Mouse (Mus musculus) heart, embryonic 13.5 days (tissue): ENCODE results near the gene Slc22a3. TPM values are rescaled to one million over a fixed set of nuclear protein-coding genes. Genes with fewer than 3 reads are reported as not detected.

Experiments used
- ATAC-seq: fragments of 200-750 bp; cut with Nextera tagmentation; 2 replicates; pipeline ENCODE4 v1.8.0; 2017; ENCODE audit warnings: moderate TSS enrichment; ENCODE audit not compliant: insufficient number of reproducible peaks, low FRiP score, low TSS enrichment; ENCODE audit errors: extremely low read depth
- H3K27ac ChIP-seq: fragments of 300-500 bp; sonication (generic); replicated peaks from 2 replicates; pipeline ENCODE4 v1.5.1; 2015; ENCODE audit warnings: moderate library complexity, mild to moderate bottlenecking, inconsistent platforms
- H3K27me3 ChIP-seq: fragments of 300-500 bp; sonication (generic); replicated peaks from 2 replicates; pipeline ENCODE4 v1.6.1; 2015; ENCODE audit warnings: mild to moderate bottlenecking, inconsistent platforms
- H3K36me3 ChIP-seq: fragments of 300-500 bp; sonication (generic); 2 replicates; pipeline ENCODE4 v1.6.1; 2015; ENCODE audit warnings: mild to moderate bottlenecking, inconsistent platforms
- H3K4me1 ChIP-seq: fragments of 300-500 bp; sonication (generic); 2 replicates; pipeline ENCODE4 v1.6.1; 2015; ENCODE audit warnings: inconsistent platforms
- H3K4me2 ChIP-seq: fragments of 300-500 bp; sonication (generic); 2 replicates; pipeline ENCODE4 v1.6.1; 2015; ENCODE audit warnings: inconsistent platforms, mild to moderate bottlenecking, moderate library complexity
- H3K4me3 ChIP-seq: fragments of 300-500 bp; sonication (generic); 2 replicates; pipeline ENCODE4 v1.5.1; 2015; ENCODE audit warnings: moderate library complexity, mild to moderate bottlenecking, inconsistent platforms
- H3K9ac ChIP-seq: fragments of 300-500 bp; sonication (generic); 2 replicates; pipeline ENCODE4 v1.6.1; 2015; ENCODE audit warnings: inconsistent platforms, mild to moderate bottlenecking, moderate library complexity
- H3K9me3 ChIP-seq: fragments of 300-500 bp; sonication (generic); 2 replicates; pipeline ENCODE4 v1.6.1; 2016; ENCODE audit warnings: inconsistent platforms
- WGBS: fragments of 180-500 bp; shearing (Covaris S2); methylation state at CpG from one replicate; pipeline ENCODE4 v1.1.7; 2015; ENCODE audit warnings: mixed read lengths; 5-methylcytosine and 5-hydroxymethylcytosine counted together
- polyA plus RNA-seq: library from polyadenylated mRNA; unstranded; fragments of >200 nt; fragmentation: Nextera tagmentation; extraction: Ambion mirVana; gene quantifications from 2 replicates; pipeline ENCODE4 v1.2.1, GENCODE M21; 2015

Slc22a3 gene
- polyA plus RNA-seq, 1 experiment from 2014 or later: 0.36 TPM

GRCm38 (mm10) chr17:12466501-12467000 lies 41.0 kb downstream of the Slc22a3 start:
- H3K4me2 ChIP-seq: no peak overlapping the region
- H3K9ac ChIP-seq: no peak overlapping the region
- H3K27ac ChIP-seq: no peak overlapping the region
- H3K27me3 ChIP-seq: peaks cover 15% of the 10 kb centered on the region; the same call in 1 of the 2 replicates
- peaks cover 10% of the 10 kb centered on the region for H3K4me1 ChIP-seq
- WGBS: 69% methylated on average over 4 of the region's 4 CpGs
- no peaks in the 10 kb centered on the region for H3K36me3 ChIP-seq
- no peak for ATAC-seq
- no peak overlapping the region for H3K4me3 ChIP-seq
- peaks cover 1% of the 10 kb centered on the region for H3K9me3 ChIP-seq

DNA sequence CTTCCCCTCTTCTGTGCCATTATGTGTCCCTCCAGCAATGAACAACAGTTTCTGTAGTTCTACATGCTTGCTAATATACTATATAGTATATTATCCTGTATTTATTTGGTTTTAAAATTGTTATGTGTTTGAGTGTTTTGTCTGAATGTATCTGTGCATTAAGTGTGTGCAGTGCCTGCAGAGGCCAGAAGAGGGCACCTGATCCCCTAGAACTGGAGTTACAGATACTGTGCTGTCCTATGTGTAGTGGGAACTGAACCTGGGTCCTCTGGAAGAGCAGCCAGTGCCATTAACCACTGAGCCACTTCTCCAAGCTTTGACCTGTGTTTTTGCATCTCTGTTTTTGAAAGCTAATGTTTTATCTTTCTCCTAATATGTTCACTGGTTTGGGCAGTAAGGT lies 46.3 kb downstream of the Slc22a3 start:
- Histone ChIP-seq H3K27me3 (peaks cover 7% of the 10 kb centered on the region; the same call in 1 of the 2 replicates), H3K4me3 (no peak overlapping the region), H3K9me3 (peaks cover 5% of the 10 kb centered on the region), H3K4me1 (0 out of 2 replicates have a peak, but pooled peaks cover 2% of the 10 kb centered on the region), H3K27ac (no peak overlapping the region), H3K36me3 (no peaks in the 10 kb centered on the region), H3K4me2 (no peak overlapping the region), H3K9ac (no peak overlapping the region)
- no peak for ATAC-seq

- Histone ChIP-seq H3K9me3 (no peaks in the 10 kb centered on the region), H3K36me3 (no peaks in the 10 kb centered on the region), H3K4me3 (no peak overlapping the region), H3K4me1 (peaks cover 20% of the 10 kb centered on the region), H3K4me2 (no peak overlapping the region), H3K9ac (no peak overlapping the region), H3K27me3 (no peaks in the 10 kb centered on the region), H3K27ac (no peak overlapping the region)
- 70% methylated on average over 5 of the region's 5 CpGs for WGBS
- no peak for ATAC-seq
Observed at GRCm38 (mm10) chr17:12455143-12455790, 52.2 kb downstream of the Slc22a3 start.

- no peak overlapping the region for H3K9ac ChIP-seq
- H3K27ac ChIP-seq: no peak overlapping the region
- WGBS: 56% methylated on average over 6 of the region's 6 CpGs
- H3K36me3 ChIP-seq: no peaks in the 10 kb centered on the region
- H3K9me3 ChIP-seq: no peaks in the 10 kb centered on the region
- H3K27me3 ChIP-seq: no peaks in the 10 kb centered on the region
- H3K4me2 ChIP-seq: no peak overlapping the region
- H3K4me1 ChIP-seq: peaks cover 20% of the 10 kb centered on the region
- no peak overlapping the region for H3K4me3 ChIP-seq
- ATAC-seq: no peak
Observed at GRCm38 (mm10) chr17:12453691-12454090, 53.8 kb downstream of the Slc22a3 start.

DNA sequence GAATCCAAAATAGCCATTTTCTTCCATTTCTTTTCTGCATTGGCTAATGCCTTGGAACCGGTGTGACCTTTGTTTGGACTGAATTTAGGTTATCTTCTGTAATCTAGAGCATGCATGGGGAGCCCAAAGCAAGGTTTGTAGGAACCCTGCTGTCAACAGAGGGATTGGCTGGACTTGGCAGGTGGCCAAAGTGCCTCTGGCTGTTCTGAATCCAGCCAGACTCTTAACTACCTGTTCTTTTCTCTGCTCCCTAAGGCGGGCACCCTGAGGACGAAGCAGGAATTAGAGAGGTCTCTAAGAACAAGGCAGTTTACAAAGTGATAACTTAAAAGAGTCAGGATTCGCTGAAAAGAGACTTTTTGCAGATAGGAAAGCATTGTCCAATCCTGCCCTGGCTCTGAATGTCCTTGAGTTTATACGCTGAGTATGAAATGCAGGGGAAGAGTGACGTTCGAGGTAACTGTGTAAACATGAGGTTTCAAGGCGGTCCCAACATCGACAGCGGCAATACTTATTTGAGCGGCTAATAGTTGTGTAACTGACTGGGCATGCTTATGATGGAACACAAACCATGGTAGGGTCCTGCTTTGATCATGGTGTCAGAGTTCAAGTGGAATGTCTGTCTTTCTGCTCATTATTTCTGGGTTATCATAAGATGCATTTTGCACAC lies 54.5 kb downstream of the Slc22a3 start:
- H3K4me1 ChIP-seq: peaks cover 17% of the 10 kb centered on the region
- 58% methylated on average over 11 of the region's 11 CpGs for WGBS
- ATAC-seq: no peak

GRCm38 (mm10) chr17:12451234-12451633 lies 56.3 kb downstream of the Slc22a3 start:
- Histone ChIP-seq H3K36me3 (no peaks in the 10 kb centered on the region), H3K4me3 (no peak overlapping the region), H3K4me2 (no peak overlapping the region), H3K27ac (no peak overlapping the region), H3K9ac (peak overlapping the region; percentile 19; the same call in 1 of the 2 replicates), H3K27me3 (no peaks in the 10 kb centered on the region), H3K9me3 (no peaks in the 10 kb centered on the region), H3K4me1 (peaks cover 17% of the 10 kb centered on the region)
- 46% methylated on average over 4 of the region's 4 CpGs for WGBS
- no peak for ATAC-seq

More for the DNA sequence above, 54.5 kb downstream of the Slc22a3 start:
- no peak overlapping the region for H3K4me2 ChIP-seq
- H3K36me3 ChIP-seq: no peaks in the 10 kb centered on the region
- H3K9me3 ChIP-seq: no peaks in the 10 kb centered on the region
- no peak overlapping the region for H3K27ac ChIP-seq
- no peaks in the 10 kb centered on the region for H3K27me3 ChIP-seq
- H3K9ac ChIP-seq: no peak overlapping the region
- no peak overlapping the region for H3K4me3 ChIP-seq

- H3K9me3 ChIP-seq: peaks cover 7% of the 10 kb centered on the region; the same call in 1 of the 2 replicates
- H3K9ac ChIP-seq: no peak overlapping the region
- no peak overlapping the region for H3K4me2 ChIP-seq
- no peak overlapping the region for H3K4me3 ChIP-seq
- 11% methylated on average over 2 of the region's 2 CpGs for WGBS
- no peak for ATAC-seq
- H3K27ac ChIP-seq: no peak overlapping the region
- no peaks in the 10 kb centered on the region for H3K27me3 ChIP-seq
- H3K36me3 ChIP-seq: no peaks in the 10 kb centered on the region
- peaks cover 10% of the 10 kb centered on the region for H3K4me1 ChIP-seq
Observed at GRCm38 (mm10) chr17:12444561-12444960, 62.9 kb downstream of the Slc22a3 start.

GRCm38 (mm10) chr17:12437771-12438170 lies 69.7 kb downstream of the Slc22a3 start:
- ATAC-seq: no peak
- H3K9me3 ChIP-seq: peaks cover 7% of the 10 kb centered on the region; the same call in 1 of the 2 replicates
- no peaks in the 10 kb centered on the region for H3K36me3 ChIP-seq
- no peak overlapping the region for H3K27ac ChIP-seq
- H3K4me3 ChIP-seq: no peak overlapping the region
- H3K9ac ChIP-seq: no peak overlapping the region
- 78% methylated on average over 10 of the region's 10 CpGs for WGBS
- no peaks in the 10 kb centered on the region for H3K27me3 ChIP-seq
- no peaks in the 10 kb centered on the region for H3K4me1 ChIP-seq
- no peak overlapping the region for H3K4me2 ChIP-seq

DNA sequence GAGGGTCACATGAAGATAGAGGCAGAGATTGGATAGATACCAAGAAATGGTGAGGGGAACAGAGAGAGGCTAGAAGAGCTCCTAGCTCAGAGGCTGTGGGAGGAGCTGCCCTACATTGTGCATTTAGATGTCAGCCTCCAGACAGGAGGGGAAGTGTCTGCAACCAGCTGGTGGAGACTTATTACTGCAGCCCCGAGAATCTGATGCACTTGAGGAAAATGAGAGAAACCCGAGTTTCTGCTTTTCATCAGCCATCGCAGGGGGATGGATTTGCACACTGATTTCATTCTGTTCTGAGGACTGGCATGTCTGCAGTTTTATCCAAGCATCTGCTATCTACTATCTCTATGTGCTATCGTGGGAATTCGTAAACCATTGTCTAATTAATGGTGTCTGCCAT lies 75.8 kb downstream of the Slc22a3 start:
- no peaks in the 10 kb centered on the region for H3K9me3 ChIP-seq
- no peak overlapping the region for H3K4me2 ChIP-seq
- no peak overlapping the region for H3K4me3 ChIP-seq
- no peaks in the 10 kb centered on the region for H3K27me3 ChIP-seq
- 50% methylated on average over 5 of the region's 5 CpGs for WGBS
- ATAC-seq: no peak
- H3K27ac ChIP-seq: no peak overlapping the region
- H3K36me3 ChIP-seq: no peaks in the 10 kb centered on the region
- peaks cover 14% of the 10 kb centered on the region for H3K4me1 ChIP-seq
- H3K9ac ChIP-seq: no peak overlapping the region

- no peaks in the 10 kb centered on the region for H3K9me3 ChIP-seq
- H3K9ac ChIP-seq: no peak overlapping the region
- H3K4me3 ChIP-seq: no peak overlapping the region
- no peak overlapping the region for H3K4me2 ChIP-seq
- no peak overlapping the region for H3K27ac ChIP-seq
- no peaks in the 10 kb centered on the region for H3K27me3 ChIP-seq
- ATAC-seq: no peak
- H3K4me1 ChIP-seq: peaks cover 22% of the 10 kb centered on the region
- no peaks in the 10 kb centered on the region for H3K36me3 ChIP-seq
Observed at GRCm38 (mm10) chr17:12428369-12428768, 79.1 kb downstream of the Slc22a3 start.

DNA sequence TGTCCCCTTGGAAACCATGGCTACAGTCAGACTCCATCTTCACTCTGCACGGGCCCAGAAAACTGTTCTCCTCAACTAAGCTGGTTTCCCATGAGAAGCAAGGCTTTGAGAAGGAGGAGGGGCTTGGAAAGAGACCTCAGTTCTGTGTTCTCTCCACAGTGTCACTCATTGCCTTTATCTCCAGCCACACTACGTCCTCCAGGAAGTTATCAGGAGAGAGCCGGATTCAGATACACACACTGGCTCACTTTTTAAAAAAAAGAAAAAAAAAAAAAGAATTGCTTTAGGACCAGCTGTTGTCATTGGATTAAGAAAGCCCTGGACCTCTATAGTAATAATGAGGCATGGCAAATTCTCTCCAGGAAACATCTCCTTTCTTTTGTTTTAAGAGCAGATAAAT lies 80.3 kb downstream of the Slc22a3 start:
- no peaks in the 10 kb centered on the region for H3K36me3 ChIP-seq
- H3K9me3 ChIP-seq: no peaks in the 10 kb centered on the region
- ATAC-seq: no peak
- no peak overlapping the region for H3K4me3 ChIP-seq
- 4% methylated on average over 3 of the region's 3 CpGs for WGBS
- H3K27ac ChIP-seq: no peak overlapping the region
- H3K9ac ChIP-seq: no peak overlapping the region
- peaks cover 26% of the 10 kb centered on the region for H3K4me1 ChIP-seq
- no peak overlapping the region for H3K4me2 ChIP-seq
- H3K27me3 ChIP-seq: no peaks in the 10 kb centered on the region

GRCm38 (mm10) chr17:12422143-12422542 lies 85.4 kb downstream of the Slc22a3 start:
- Histone ChIP-seq H3K4me1 (peaks cover 22% of the 10 kb centered on the region), H3K9me3 (no peaks in the 10 kb centered on the region)
- WGBS: 64% methylated on average over 1 of the region's 1 CpGs

More at GRCm38 (mm10) chr17:12422143-12422542, 85.4 kb downstream of the Slc22a3 start:
- H3K9ac ChIP-seq: no peak overlapping the region
- no peaks in the 10 kb centered on the region for H3K36me3 ChIP-seq
- H3K27ac ChIP-seq: no peak overlapping the region
- H3K27me3 ChIP-seq: no peaks in the 10 kb centered on the region
- H3K4me2 ChIP-seq: no peak overlapping the region
- H3K4me3 ChIP-seq: no peak overlapping the region
- ATAC-seq: no peak
